Mouse (Mus musculus) bone marrow, adult 2 months (tissue): ENCODE measurements around the gene Iqcg.

Experiments used
- CTCF ChIP-seq: fragments of 200-500 bp; IDR thresholded peaks from 2 replicates; pipeline ENCODE4 v1.5.1; 2011; ENCODE audit warnings: low read length, control low read depth; ENCODE audit not compliant: control insufficient read depth, insufficient read depth
- POLR2A ChIP-seq: fragments of 200-500 bp; IDR thresholded peaks from 2 replicates; pipeline ENCODE4 v1.6.1; 2011; ENCODE audit warnings: low read depth, mild to moderate bottlenecking, control low read depth, low read length, borderline replicate concordance; ENCODE audit not compliant: control insufficient read depth

DNA sequence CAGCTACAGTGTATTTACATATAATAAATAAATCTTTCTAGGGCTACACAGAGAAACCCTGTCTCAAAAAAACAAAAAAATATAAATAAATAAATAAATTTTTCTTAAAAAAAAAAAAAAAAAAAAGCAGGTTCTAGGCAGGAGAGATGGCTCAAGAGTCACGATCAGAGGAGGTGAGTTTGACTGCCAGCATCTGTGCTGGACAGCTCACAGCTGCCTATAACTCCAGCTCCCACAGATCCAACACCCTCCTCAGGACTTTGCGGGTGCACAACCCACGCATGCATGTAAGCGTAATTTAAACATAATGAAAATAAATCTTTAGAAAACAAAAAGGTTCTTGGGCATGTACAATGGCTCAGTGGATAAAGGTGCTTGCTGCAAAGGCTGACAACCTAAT is 20.0 kb downstream of the Iqcg start:
- no peak for TF ChIP-seq CTCF
- no peak for TF ChIP-seq POLR2A
